Mouse (Mus musculus) liver, adult (tissue): ENCODE data around the gene Pbld2.

Source experiments
- GATA4 ChIP-seq: IDR thresholded peaks from 2 replicates; pipeline ENCODE4 v1.6.1; 2014; ENCODE audit warnings: mild to moderate bottlenecking, low read length; ENCODE audit not compliant: insufficient replicate concordance

The Pbld2 gene

DNA sequence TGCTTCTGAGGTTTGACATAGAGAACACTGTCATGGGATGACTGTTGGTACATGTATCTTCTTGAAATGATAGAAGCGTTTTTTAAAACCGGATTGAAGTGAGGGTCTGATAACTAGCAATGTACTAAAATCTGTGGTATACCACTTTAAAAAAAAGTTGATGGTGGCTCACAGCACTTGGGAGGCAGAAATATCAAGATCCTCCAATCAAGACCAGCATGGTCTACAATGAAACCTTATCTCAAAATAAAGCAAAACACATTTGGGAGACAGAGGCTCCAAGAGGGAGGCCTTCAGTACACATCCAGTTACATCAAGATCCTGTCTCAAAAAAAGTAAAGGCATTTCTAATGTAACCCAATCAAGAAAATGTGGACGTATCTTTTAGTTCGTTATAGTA is 2.4 kb upstream of the Pbld2 start:
- no peak for TF ChIP-seq GATA4

DNA sequence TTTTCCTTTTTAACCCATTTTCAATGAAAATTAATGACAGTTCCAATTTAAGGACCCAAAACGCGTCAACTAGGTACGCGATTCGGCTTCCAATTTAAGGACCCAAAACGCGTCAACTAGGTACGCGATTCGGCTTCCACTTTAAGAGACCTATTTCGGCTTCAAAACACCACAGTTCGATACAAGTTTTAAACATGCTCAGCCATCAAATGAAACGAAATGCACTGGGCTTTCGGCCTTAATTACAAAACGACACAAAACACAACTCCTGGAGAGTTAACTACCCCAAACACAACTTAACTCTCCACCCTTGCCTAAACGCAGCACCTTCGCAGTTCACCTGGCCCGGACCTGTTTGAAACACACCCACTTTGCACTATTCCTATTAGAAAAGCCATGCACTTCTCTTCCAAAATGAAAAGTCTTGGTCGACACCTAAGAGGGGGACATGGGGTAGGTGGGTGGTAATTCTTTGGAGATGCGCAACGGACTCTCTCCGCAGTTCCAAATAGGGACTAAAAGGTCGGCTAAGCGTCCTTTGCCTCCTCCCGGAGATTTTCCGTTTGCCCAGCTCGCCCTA is 1.5 kb upstream of the Pbld2 start:
- no peak for TF ChIP-seq GATA4

DNA sequence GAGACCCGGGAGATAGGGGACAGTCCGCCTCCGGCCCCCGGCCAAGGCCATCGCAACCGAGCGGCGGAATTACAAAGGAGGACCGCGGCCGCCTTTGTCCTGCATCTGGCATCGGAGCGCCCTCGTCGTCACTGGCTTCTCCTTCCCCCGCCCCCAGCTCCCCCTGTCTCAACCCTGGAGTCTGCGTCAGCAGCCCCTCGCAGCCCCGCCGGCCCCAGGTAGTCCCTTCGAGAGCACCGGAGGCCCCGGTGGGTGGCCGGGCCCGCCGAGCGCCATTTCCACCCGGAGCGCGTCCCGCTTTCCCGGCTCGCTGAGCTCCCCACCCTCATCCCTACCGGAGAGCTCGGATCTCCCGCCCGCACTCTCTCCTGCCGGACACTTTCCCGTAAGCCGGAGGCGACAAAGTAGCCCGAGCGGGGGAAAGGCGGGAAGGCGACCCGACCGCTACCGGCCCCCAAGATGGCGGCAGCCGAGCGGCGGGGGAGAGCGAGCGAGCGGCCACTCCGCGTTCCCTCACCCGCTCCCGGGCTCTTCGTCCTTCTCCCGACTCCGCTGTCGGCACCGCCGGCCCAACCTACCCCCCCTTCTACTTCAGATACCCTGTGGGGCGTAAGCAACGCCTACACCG is 880 bp upstream of the Pbld2 start:
- peak; percentile 52; the same call in 1 of the 2 replicates for TF ChIP-seq GATA4

DNA sequence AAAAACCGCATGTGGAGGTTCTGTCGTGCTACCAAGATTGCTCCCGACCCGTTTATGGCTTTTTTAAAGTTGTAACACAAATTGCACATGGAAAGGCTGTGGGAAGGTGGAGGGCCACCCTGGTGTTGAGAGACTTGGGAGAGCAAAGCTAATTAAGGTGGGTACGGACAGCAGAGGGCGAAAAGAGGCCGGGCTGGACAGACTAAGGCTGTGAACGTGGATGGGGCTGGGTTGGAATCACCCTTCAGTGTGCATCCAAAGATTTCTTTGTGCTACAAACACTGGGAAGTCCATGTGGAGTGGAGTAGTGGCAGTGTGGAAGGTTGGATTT is 430 bp downstream of the Pbld2 start:
- no peak for TF ChIP-seq GATA4

DNA sequence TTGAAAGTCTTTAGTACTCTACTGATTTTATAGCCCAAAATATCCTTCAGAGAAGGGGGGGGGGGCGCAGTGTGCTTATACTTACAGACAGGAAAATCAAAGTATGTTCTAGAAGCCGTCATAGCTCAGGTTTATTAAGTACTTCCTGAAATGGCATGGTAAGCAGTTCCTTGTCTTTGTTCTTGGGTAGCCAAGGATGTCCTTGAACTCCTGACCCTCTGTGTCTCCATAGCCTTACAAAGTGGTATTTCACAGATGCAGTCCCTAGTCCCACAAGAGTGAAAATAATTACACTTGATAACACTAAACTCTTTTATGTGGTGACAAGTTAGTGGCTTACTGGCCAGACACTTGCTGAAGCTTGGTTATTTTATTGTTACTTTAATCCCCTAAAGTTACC is 901 bp downstream of the Pbld2 start:
- no peak for TF ChIP-seq GATA4

DNA sequence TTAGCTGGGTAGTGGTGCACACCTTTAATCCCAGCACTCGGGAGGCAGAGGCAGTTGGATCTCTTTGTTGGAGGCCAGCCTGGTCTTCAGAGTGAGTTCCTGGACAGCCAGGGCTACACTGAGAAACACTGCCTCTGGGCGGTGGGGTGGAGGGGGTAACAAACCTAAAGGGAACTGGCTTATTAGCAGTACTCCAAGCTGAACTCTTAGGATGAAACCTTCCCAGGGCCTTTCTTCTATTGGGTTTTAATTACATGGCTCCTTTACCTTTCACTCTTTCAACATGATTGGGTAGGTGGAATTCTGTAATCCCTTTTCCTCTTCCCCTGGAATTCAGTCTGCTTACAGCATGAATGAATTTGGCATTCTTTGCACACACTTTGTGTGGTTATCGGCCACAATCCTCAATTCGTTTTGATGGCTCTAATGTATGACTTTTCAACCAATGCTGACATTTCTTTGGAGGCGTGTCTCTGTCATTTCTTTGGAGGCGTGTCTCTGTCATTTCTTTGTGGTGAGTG is 1.4 kb downstream of the Pbld2 start:
- no peak for TF ChIP-seq GATA4

DNA sequence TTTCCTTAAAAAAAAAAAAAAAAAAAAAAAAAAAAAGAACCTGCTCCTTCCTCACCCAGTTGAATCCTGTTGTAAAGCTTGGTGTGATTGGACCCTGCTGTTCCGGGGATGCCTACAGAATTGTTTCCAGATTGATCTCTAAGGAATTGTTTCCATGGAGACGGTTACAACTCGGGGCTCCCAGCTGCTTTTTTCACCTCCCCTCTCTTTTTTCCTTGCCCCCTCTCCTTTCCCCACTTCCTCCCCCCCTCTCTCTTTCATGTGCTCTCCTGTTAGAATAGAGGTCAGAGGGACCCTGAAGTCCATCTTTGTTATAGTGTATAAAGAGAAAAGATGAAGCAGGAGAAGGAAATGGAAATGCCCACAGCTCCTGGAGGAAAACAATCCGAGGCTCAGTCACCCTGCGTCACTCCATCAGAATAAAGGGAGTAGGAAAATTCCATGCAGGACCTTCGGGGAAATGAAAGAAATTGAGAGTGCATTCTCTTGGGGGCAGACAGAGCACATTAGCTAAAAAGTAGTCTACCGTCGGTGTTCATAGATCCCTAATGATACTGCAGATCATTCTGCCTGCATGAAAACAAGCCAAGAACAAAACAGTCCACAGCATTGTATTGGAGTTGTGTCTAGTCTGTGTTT is 2.2 kb downstream of the Pbld2 start:
- no peak for TF ChIP-seq GATA4

DNA sequence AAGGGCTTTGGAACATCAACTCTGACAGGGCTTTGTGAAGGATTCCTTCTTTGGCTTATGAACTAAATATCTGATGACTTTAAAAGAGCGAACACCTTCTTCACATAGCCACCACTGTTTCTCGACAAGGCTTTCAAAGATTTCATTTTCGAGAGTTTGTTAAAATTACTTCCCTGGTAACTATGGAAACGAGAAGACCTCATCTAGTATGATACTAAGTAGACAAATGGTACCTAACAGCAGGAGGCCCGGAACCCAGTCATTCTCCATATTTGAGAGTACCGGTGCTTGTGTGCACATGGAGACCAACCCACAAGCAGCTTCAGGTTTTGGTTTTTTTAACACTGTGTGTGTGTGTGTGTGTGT is 2.7 kb downstream of the Pbld2 start:
- no peak for TF ChIP-seq GATA4

DNA sequence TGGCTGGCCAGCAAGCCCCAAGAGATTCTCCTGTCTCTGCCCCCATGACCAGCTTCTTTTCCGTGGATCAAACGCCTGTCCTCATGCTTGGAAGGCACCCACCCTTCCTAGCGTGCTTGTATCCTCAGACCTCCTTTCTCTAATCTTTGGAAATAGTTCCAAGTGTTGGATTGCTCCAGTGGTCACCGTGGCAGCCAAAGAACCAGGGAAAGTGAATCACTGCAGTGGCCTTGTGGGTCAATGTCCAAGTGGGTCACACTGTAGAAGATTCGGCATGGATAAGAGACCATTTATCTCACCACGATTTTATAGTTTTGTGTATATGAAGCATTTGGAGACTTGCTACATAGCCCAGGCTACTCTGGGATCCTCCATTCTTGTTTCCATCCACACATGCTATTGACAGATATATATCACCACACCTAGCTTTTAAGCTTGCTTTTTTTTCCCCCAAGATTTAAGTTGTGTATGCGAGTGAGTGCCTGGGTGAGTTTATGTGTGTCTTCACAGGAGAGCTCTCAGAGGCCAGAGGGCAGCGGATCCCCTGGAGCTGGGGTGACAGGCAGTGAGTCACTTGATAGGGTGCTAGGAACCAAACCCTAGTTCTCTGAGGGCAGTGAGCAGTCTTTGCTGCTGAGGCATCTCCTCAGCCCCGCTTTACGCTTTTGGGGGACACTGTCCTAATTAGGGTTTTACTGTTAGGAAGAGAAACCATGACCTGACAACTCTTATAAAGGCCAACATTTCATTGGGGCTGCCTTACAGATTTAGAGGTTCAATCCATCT is 3.5 kb downstream of the Pbld2 start:
- no peak for TF ChIP-seq GATA4

DNA sequence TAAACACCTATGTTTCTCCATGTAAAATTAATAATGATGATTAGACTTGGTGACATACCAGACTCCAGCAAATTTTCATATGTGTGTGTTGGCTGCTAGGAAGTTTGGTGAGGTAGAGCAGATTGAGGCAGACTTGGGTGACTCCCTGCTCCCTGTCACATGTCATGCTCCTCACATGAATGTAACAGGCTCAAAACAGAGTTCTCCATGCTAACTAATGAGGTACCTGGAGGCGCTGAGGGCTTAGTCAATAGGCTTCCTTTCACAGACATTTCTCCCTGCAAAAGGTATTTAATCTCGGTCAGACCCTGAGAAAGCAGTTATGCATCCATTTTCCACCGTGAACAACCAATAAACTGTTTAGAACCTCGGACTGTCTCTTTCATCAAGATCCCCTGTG is 4.3 kb downstream of the Pbld2 start:
- no peak for TF ChIP-seq GATA4

DNA sequence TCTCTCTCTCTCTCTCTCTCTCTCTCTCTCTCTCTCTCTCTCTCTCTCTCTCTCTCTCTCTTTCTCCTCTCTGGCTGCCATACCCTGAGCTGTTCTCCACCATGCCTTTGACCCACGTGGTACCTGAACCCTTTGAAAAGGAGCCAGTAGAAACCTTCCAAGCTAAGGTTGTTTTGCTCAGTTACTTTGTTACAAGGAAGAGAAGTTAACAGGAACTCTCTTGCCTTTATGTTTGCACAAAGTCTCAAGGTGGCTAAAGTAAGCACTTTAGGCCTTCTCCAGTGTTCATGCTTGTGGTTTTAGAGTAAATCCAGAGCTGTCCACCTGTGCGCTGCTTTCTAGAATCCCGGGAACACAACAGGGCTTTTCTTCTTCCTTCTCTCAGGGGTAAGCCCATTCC is 8.2 kb downstream of the Pbld2 start:
- TF ChIP-seq GATA4: no peak

DNA sequence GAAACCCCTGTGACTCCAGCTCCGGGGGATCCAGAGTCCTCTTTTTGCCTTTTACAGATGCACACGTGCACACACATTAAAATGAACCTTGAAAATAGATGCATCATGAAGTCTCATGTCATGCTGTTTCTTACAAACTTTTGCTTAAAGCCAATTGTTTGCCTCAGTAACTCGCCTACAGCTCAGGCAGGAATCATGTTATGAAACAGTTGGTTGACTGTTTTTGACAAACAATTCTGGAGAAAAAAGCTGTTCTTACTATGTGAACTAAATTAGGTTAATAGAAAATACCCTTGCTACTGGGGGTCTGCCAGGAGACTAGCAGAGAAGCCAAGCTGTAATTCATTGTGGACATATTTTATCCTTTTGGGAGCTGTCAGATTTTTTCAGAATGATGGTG is 8.8 kb downstream of the Pbld2 start:
- no peak for TF ChIP-seq GATA4

DNA sequence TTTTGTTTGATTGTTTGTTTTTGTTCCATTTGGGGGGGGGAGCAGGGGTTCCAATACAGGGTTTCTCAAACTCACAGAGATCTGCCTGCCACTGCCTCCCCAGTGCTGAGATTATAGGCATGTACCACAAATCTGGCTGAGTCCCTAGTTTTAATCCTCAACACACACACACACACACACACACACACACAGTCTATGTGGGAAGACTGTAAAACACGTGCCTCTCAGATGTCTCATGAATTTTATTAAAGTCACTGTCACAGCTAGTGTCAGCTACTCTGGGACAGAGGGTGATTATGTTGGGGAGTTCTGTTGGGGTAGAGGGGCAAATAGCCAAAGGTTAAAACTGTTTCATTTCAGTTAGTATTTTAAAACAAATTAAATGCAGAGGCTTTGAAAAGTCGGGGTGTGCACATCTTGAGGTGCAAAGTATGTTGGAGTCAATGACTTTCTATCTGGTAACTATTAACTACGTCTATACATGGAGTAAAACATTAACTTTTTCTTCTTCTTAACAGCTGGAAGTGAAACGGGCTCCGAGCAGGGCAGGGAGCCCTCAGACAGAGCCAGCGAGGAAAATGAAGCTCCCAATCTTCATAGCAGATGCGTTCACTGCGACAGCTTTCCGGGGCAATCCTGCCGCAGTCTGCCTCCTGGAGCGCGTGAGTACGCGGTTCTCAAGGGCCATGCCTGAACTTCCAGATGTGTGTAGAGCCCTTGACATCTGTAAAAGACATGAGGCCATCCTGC is 14.6 kb downstream of the Pbld2 start:
- no peak for TF ChIP-seq GATA4

DNA sequence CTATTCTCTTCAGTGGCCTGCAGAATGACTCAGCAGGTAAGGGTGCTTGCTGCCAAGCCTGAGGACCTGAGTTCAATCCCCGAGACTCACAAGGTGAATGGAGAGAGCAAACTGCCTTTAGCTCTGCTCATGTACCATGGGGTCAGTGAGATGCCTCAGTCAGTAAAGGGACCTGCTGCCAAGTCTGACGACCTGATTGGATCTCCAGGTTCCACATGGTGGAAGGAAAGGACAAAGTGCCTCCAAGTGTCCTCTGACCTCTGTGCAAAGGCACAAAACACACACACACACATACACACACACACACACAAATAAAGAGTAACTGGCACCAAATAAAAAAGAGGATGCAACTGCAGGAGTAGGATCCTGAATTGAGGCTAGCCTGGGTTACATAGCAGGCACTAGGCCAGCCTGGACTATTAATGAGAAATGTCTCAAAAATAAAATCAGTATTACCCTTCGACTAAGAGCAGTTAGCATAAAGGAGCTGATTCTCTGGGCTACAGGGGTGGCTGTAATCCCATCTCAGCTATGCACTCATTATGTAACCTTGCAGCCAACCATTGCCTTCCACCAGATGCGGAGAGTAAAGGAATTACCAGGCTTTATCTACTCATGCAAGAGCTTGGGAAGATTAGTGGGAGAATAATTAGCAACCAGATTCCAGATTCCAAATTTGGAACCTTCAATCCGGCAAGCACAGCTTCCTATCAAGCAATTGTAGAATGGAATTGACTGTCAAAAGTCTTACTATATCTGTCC is 15.9 kb downstream of the Pbld2 start:
- no peak for TF ChIP-seq GATA4

DNA sequence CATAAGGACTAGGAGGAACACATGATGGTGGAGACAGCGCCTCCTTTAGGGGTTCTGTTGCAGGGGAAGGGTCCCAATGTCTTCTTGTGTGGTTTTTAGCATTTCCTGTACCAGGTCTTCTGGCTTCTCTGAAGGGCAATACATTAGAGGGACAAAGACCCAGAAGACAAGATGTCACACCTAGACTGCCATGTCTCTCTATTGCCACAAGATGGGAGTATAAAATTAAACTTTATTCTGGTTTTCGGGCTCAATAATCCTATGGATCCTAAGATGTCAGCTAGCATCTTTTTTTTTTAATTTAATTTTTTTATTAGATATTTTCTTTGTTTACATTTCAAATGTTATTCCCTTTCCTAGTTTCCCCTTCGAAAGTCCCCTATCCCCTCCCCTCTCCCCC is 19.0 kb downstream of the Pbld2 start:
- no peak for TF ChIP-seq GATA4
